Mouse (Mus musculus): ENCODE measurements around the gene Hes3. TPM values are rescaled to one million over a fixed set of nuclear protein-coding genes. Genes with fewer than 3 reads are reported as not detected.

Gene Hes3
- polyA plus RNA-seq, 1 experiment from 2014 or later, result 0.09 TPM

GRCm38 (mm10) chr4:152324641-152325562, 33.4 kb upstream of the Hes3 start:
- WGBS, result 56% methylated on average over 16 of the region's 16 CpGs
- H3K4me3 ChIP-seq, result peak overlapping the region; percentile 77
- H3K27me3 ChIP-seq, result no peaks in the 10 kb centered on the region
- H3K4me2 ChIP-seq (replicated peaks), result peak overlapping the region; percentile 73; the same call in 1 of the 2 replicates
- H3K4me1 ChIP-seq, result peaks cover 14% of the 10 kb centered on the region
- H3K27ac ChIP-seq, result no peak overlapping the region
- ATAC-seq (ENCODE audit: insufficient number of reproducible peaks, insufficient read depth, low FRiP score, low TSS enrichment), result 0 out of 2 replicates have a peak, but pooled peaks have one; percentile 39
- no peak overlapping the region for H3K9ac ChIP-seq
- H3K36me3 ChIP-seq, result peaks cover 23% of the 10 kb centered on the region
- no peaks in the 10 kb centered on the region for H3K9me3 ChIP-seq

- no peak overlapping the region; the same call in 1 of the 2 replicates for H3K9ac ChIP-seq
- no peak for ATAC-seq (ENCODE audit: insufficient number of reproducible peaks, insufficient read depth, low FRiP score, low TSS enrichment)
- 31% methylated on average over 5 of the region's 5 CpGs for WGBS
These were observed 30.0 kb upstream of the Hes3 start for GRCm38 (mm10) chr4:152321464-152321863.

GRCm38 (mm10) chr4:152318517-152319234, 27.2 kb upstream of the Hes3 start, which contains the start of gene Rnf207:
Rnf207 (minus strand) TSS chr4:152318993.
- Histone ChIP-seq H3K4me2 (replicated peaks) (peak within 1 kb of the TSS; percentile 32), H3K9me3 (no peaks in the 10 kb centered on the region), H3K36me3 (no peaks in the 10 kb centered on the region), H3K4me3 (peak within 1 kb of the TSS; percentile 9; the same call in 1 of the 2 replicates), H3K4me1 (peaks cover 9% of the 10 kb centered on the region), H3K27me3 (peaks cover 50% of the 10 kb centered on the region), H3K27ac (no peak within 1 kb of the TSS), H3K9ac (no peak within 1 kb of the TSS)
- ATAC-seq (ENCODE audit: insufficient number of reproducible peaks, insufficient read depth, low FRiP score, low TSS enrichment), result no peak; the same call in 1 of the 2 replicates
- 4% methylated on average over 26 of the region's 26 CpGs for WGBS

More at GRCm38 (mm10) chr4:152321464-152321863, 30.0 kb upstream of the Hes3 start:
- no peak overlapping the region for H3K4me3 ChIP-seq
- H3K36me3 ChIP-seq, result no peaks in the 10 kb centered on the region
- H3K4me1 ChIP-seq, result peaks cover under 1% of the 10 kb centered on the region; the same call in 1 of the 2 replicates
- H3K9me3 ChIP-seq, result no peaks in the 10 kb centered on the region
- peaks cover 22% of the 10 kb centered on the region for H3K27me3 ChIP-seq
- no peak overlapping the region for H3K4me2 ChIP-seq (replicated peaks)
- H3K27ac ChIP-seq, result no peak overlapping the region

GRCm38 (mm10) chr4:152317631-152318033, 26.2 kb upstream of the Hes3 start:
- Histone ChIP-seq H3K27me3 (peaks cover 61% of the 10 kb centered on the region), H3K36me3 (no peaks in the 10 kb centered on the region), H3K4me3 (no peak overlapping the region), H3K4me2 (replicated peaks) (no peak overlapping the region), H3K9ac (no peak overlapping the region), H3K4me1 (peaks cover 19% of the 10 kb centered on the region), H3K9me3 (no peaks in the 10 kb centered on the region), H3K27ac (no peak overlapping the region)
- no peak for ATAC-seq (ENCODE audit: insufficient number of reproducible peaks, insufficient read depth, low FRiP score, low TSS enrichment)
- 78% methylated on average over 6 of the region's 6 CpGs for WGBS

GRCm38 (mm10) chr4:152315498-152316213, 24.2 kb upstream of the Hes3 start:
- H3K36me3 ChIP-seq, result no peaks in the 10 kb centered on the region
- peak overlapping the region; percentile 52 for H3K4me2 ChIP-seq (replicated peaks)
- no peaks in the 10 kb centered on the region for H3K9me3 ChIP-seq
- no peak overlapping the region for H3K9ac ChIP-seq
- H3K4me3 ChIP-seq, result peak overlapping the region; percentile 29
- 1% methylated on average over 43 of the region's 43 CpGs for WGBS
- no peak for ATAC-seq (ENCODE audit: insufficient number of reproducible peaks, insufficient read depth, low FRiP score, low TSS enrichment)
- no peak overlapping the region for H3K27ac ChIP-seq
- peaks cover 81% of the 10 kb centered on the region for H3K27me3 ChIP-seq
- H3K4me1 ChIP-seq, result peaks cover 25% of the 10 kb centered on the region

- no peak for ATAC-seq (ENCODE audit: insufficient number of reproducible peaks, insufficient read depth, low FRiP score, low TSS enrichment)
- H3K4me1 ChIP-seq, result peaks cover 25% of the 10 kb centered on the region
- no peak overlapping the region for H3K27ac ChIP-seq
- peaks cover 95% of the 10 kb centered on the region for H3K27me3 ChIP-seq
- H3K9ac ChIP-seq, result no peak overlapping the region
- peak overlapping the region; percentile 51 for H3K4me2 ChIP-seq (replicated peaks)
- peak overlapping the region; percentile 28 for H3K4me3 ChIP-seq
- H3K9me3 ChIP-seq, result no peaks in the 10 kb centered on the region
- 0 out of 2 replicates have a peak, but pooled peaks cover 3% of the 10 kb centered on the region for H3K36me3 ChIP-seq
These were observed 22.5 kb upstream of the Hes3 start for GRCm38 (mm10) chr4:152313934-152314333.

GRCm38 (mm10) chr4:152313211-152313632, 21.8 kb upstream of the Hes3 start:
- peak overlapping the region; percentile 28 for H3K4me3 ChIP-seq
- H3K9ac ChIP-seq, result 0 out of 2 replicates have a peak overlapping the region, but pooled peaks have one; percentile 19
- H3K9me3 ChIP-seq, result no peaks in the 10 kb centered on the region
- WGBS, result under 1% methylated on average over 29 of the region's 29 CpGs
- H3K36me3 ChIP-seq, result 0 out of 2 replicates have a peak, but pooled peaks cover 8% of the 10 kb centered on the region
- H3K4me2 ChIP-seq (replicated peaks), result peak overlapping the region; percentile 51
- peaks cover 25% of the 10 kb centered on the region for H3K4me1 ChIP-seq
- H3K27me3 ChIP-seq, result peaks cover 90% of the 10 kb centered on the region
- no peak for ATAC-seq (ENCODE audit: insufficient number of reproducible peaks, insufficient read depth, low FRiP score, low TSS enrichment)
- no peak overlapping the region for H3K27ac ChIP-seq

- Histone ChIP-seq H3K9me3 (no peaks in the 10 kb centered on the region), H3K4me2 (replicated peaks) (peak overlapping the region; percentile 51), H3K36me3 (0 out of 2 replicates have a peak, but pooled peaks cover 8% of the 10 kb centered on the region), H3K27me3 (peaks cover 80% of the 10 kb centered on the region), H3K4me3 (no peak overlapping the region; the same call in 1 of the 2 replicates), H3K27ac (no peak overlapping the region), H3K4me1 (peaks cover 25% of the 10 kb centered on the region), H3K9ac (no peak overlapping the region)
- 4% methylated on average over 14 of the region's 14 CpGs for WGBS
- ATAC-seq (ENCODE audit: insufficient number of reproducible peaks, insufficient read depth, low FRiP score, low TSS enrichment), result no peak
These were observed 20.7 kb upstream of the Hes3 start for GRCm38 (mm10) chr4:152312186-152312585.

GRCm38 (mm10) chr4:152307542-152307941, 16.1 kb upstream of the Hes3 start:
- H3K9ac ChIP-seq, result no peak overlapping the region
- no peak overlapping the region for H3K4me3 ChIP-seq
- peaks cover 33% of the 10 kb centered on the region for H3K36me3 ChIP-seq
- no peak for ATAC-seq (ENCODE audit: insufficient number of reproducible peaks, insufficient read depth, low FRiP score, low TSS enrichment)
- H3K27ac ChIP-seq, result no peak overlapping the region
- peaks cover 33% of the 10 kb centered on the region for H3K27me3 ChIP-seq
- 0 out of 2 replicates have a peak, but pooled peaks cover 5% of the 10 kb centered on the region for H3K4me1 ChIP-seq
- no peaks in the 10 kb centered on the region for H3K9me3 ChIP-seq
- 75% methylated on average over 9 of the region's 9 CpGs for WGBS
- no peak overlapping the region for H3K4me2 ChIP-seq (replicated peaks)

- Histone ChIP-seq H3K9me3 (no peaks in the 10 kb centered on the region), H3K4me1 (no peaks in the 10 kb centered on the region), H3K36me3 (peaks cover 48% of the 10 kb centered on the region), H3K9ac (0 out of 2 replicates have a peak overlapping the region, but pooled peaks have one; percentile 32), H3K4me2 (replicated peaks) (no peak overlapping the region), H3K27me3 (peaks cover 18% of the 10 kb centered on the region), H3K4me3 (no peak overlapping the region), H3K27ac (no peak overlapping the region)
- WGBS, result 81% methylated on average over 6 of the region's 6 CpGs
- no peak for ATAC-seq (ENCODE audit: insufficient number of reproducible peaks, insufficient read depth, low FRiP score, low TSS enrichment)
These were observed 14.5 kb upstream of the Hes3 start for GRCm38 (mm10) chr4:152305991-152306390.

- 0 out of 2 replicates have a peak, but pooled peaks cover 5% of the 10 kb centered on the region for H3K27me3 ChIP-seq
- H3K9ac ChIP-seq, result no peak overlapping the region
- no peak for ATAC-seq (ENCODE audit: insufficient number of reproducible peaks, insufficient read depth, low FRiP score, low TSS enrichment)
- peaks cover 61% of the 10 kb centered on the region for H3K36me3 ChIP-seq
- no peaks in the 10 kb centered on the region for H3K9me3 ChIP-seq
- no peak overlapping the region for H3K4me2 ChIP-seq (replicated peaks)
- H3K4me3 ChIP-seq, result no peak overlapping the region
- 93% methylated on average over 6 of the region's 6 CpGs for WGBS
- no peak overlapping the region for H3K27ac ChIP-seq
- no peaks in the 10 kb centered on the region for H3K4me1 ChIP-seq
These were observed 13.2 kb upstream of the Hes3 start for GRCm38 (mm10) chr4:152304685-152305084.

All from embryonic facial prominence, embryonic 12.5 days (tissue).